Mouse (Mus musculus) liver, embryonic 16.5 days (tissue): Measurements from ENCODE around the gene Ppm1b. TPM values are rescaled to one million over a fixed set of nuclear protein-coding genes. Genes with fewer than 3 reads are reported as not detected.

Experiments used
- ATAC-seq: fragments of 200-750 bp; cut with Nextera tagmentation; 2 replicates; pipeline ENCODE4 v1.8.0; 2017; ENCODE audit warnings: low read depth, mild to moderate bottlenecking, moderate number of reproducible peaks, moderate library complexity
- H3K27ac ChIP-seq: fragments of 300-500 bp; sonication (generic); 2 replicates; pipeline ENCODE4 v1.5.1; 2014; ENCODE audit warnings: mild to moderate bottlenecking, low read length
- H3K27me3 ChIP-seq: fragments of 300-500 bp; sonication (generic); 2 replicates; pipeline ENCODE4 v1.6.1; 2014; ENCODE audit warnings: low read depth, low read length, mixed read lengths; ENCODE audit not compliant: control insufficient read depth, insufficient read depth
- H3K36me3 ChIP-seq: fragments of 300-500 bp; sonication (generic); 2 replicates; pipeline ENCODE4 v1.6.1; 2014; ENCODE audit warnings: mild to moderate bottlenecking; ENCODE audit not compliant: control insufficient read depth, insufficient read depth
- H3K4me1 ChIP-seq: fragments of 300-500 bp; sonication (generic); 2 replicates; pipeline ENCODE4 v1.6.1; 2014; ENCODE audit warnings: low read depth, low read length, mixed read lengths; ENCODE audit not compliant: control insufficient read depth
- H3K4me2 ChIP-seq: fragments of 300-500 bp; sonication (generic); 2 replicates; pipeline ENCODE4 v1.6.1; 2014; ENCODE audit warnings: low read depth, low read length, mixed read lengths
- H3K4me3 ChIP-seq: fragments of 300-500 bp; sonication (generic); 2 replicates; pipeline ENCODE4 v1.5.1; 2014; ENCODE audit warnings: low read depth, mild to moderate bottlenecking, low read length
- H3K9ac ChIP-seq: fragments of 300-500 bp; sonication (generic); 2 replicates; pipeline ENCODE4 v1.6.1; 2014; ENCODE audit warnings: low read depth, low read length
- H3K9me3 ChIP-seq: fragments of 300-500 bp; sonication (generic); replicated peaks from 2 replicates; pipeline ENCODE4 v1.6.1; 2016; ENCODE audit warnings: low read length; ENCODE audit not compliant: control insufficient read depth
- WGBS: fragments of 180-500 bp; shearing (Covaris S2); extraction: QIAGEN DNeasy Blood & Tissue Kit; methylation state at CpG from one replicate; pipeline ENCODE4 v1.1.7; 2014; ENCODE audit not compliant: insufficient replicate concordance; 5-methylcytosine and 5-hydroxymethylcytosine counted together
- polyA plus RNA-seq: library from polyadenylated mRNA; unstranded; fragments of >200 nt; fragmentation: Nextera tagmentation; extraction: Ambion mirVana; gene quantifications from 2 replicates; pipeline ENCODE4 v1.2.1, GENCODE M21; 2015

Ppm1b gene
- polyA plus RNA-seq, 1 experiment from 2014 or later = 45.5 TPM

DNA sequence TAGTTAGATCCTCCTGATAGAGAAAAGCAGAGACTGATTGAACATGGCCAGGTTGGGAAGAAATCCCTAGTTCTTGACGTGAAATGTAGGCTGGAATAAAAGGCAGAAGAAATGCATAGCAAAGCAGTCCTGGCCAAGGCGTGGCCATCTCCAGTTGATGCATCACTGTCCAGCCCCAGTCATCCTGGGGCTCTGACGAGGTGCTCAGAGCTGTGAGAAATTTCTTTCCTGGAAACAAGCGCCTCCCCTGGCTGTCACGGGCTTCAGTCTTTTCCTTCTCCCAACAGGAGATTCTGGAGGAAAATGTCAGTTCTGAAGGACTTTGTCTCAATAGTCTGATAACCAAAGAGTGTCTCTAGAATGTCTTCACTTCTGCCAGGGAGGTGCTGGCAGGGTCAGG, 74.1 kb downstream of the Ppm1b start:
- Histone ChIP-seq H3K4me3 (no peak overlapping the region), H3K4me1 (no peaks in the 10 kb centered on the region), H3K9ac (no peak overlapping the region), H3K27ac (no peak overlapping the region), H3K9me3 (no peaks in the 10 kb centered on the region), H3K27me3 (no peaks in the 10 kb centered on the region), H3K36me3 (no peaks in the 10 kb centered on the region), H3K4me2 (no peak overlapping the region)
- WGBS = 63% methylated on average over 5 of the region's 5 CpGs
- no peak for ATAC-seq

DNA sequence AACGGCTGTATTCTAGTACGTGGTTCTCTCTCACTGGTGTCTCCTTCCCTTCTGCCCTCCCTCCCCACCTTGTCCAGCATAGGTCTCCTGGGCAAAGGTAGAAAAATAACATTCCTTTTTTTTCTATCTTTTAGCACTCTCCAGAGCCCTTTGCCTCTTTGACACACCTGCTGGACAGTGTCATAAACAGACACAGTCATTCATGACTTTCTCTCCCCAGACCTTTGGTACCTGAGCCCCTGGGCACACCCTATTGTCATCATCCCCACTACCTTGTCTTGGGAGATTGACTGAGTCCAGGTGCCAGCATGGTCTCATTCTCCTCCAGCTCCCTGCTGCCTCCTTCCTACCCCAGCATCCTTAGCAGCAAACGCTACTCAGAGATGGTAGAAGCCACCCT, 76.5 kb downstream of the Ppm1b start:
- Histone ChIP-seq H3K27ac (no peak overlapping the region), H3K9ac (no peak overlapping the region), H3K27me3 (no peaks in the 10 kb centered on the region), H3K9me3 (no peaks in the 10 kb centered on the region), H3K4me3 (no peak overlapping the region), H3K36me3 (no peaks in the 10 kb centered on the region), H3K4me1 (no peaks in the 10 kb centered on the region), H3K4me2 (no peak overlapping the region)
- WGBS = 55% methylated on average over 3 of the region's 3 CpGs
- ATAC-seq = no peak

DNA sequence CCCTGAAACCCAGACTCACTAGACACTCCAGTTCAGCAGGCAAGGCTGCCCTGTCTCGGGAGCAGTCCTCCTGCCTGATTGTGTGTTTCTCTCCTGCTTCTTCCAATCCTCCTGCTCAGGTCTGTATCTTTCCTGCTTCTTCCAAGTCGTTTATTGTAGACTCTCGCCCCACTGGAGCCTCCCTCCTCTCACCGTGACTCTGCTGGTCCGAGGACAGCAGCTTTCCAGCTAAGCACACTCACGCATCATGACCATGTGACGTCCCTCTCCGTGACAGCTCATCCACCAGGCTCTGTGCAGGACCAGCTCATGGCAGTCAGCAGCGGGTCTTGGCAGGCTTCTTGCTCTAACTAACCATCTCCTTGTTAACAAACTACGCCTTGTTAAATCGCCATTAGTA, 77.5 kb downstream of the Ppm1b start:
- Histone ChIP-seq H3K4me2 (no peak overlapping the region), H3K9ac (no peak overlapping the region), H3K4me3 (no peak overlapping the region), H3K27ac (no peak overlapping the region), H3K9me3 (no peaks in the 10 kb centered on the region), H3K27me3 (no peaks in the 10 kb centered on the region), H3K4me1 (no peaks in the 10 kb centered on the region), H3K36me3 (no peaks in the 10 kb centered on the region)
- no peak for ATAC-seq
- 59% methylated on average over 11 of the region's 11 CpGs for WGBS

DNA sequence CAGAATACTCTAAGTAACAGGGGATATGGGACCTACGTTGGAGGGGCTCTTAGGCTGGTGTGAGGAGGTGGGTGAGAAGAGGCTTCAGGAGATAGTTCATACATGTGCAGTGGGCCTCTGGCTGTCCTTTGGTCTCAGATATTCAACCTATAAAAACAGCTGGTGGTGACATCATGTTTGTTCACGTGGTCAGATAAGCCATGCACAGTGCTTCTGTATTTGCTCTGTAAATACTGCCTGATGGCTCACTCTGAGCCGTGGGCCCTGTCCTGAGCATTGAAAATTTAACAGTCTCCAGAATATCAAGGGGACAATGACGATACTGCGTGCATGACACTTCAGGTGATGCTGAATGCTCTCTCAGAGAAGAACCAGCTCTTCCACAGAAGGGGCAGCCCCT, 81.3 kb downstream of the Ppm1b start:
- no peaks in the 10 kb centered on the region for H3K9me3 ChIP-seq
- H3K9ac ChIP-seq = no peak overlapping the region
- no peak overlapping the region for H3K4me3 ChIP-seq
- H3K36me3 ChIP-seq = no peaks in the 10 kb centered on the region
- H3K4me2 ChIP-seq = no peak overlapping the region
- no peaks in the 10 kb centered on the region for H3K27me3 ChIP-seq
- no peak overlapping the region for H3K27ac ChIP-seq
- WGBS = 56% methylated on average over 5 of the region's 5 CpGs
- peak; percentile 77 for ATAC-seq
- no peaks in the 10 kb centered on the region; the same call in 1 of the 2 replicates for H3K4me1 ChIP-seq

DNA sequence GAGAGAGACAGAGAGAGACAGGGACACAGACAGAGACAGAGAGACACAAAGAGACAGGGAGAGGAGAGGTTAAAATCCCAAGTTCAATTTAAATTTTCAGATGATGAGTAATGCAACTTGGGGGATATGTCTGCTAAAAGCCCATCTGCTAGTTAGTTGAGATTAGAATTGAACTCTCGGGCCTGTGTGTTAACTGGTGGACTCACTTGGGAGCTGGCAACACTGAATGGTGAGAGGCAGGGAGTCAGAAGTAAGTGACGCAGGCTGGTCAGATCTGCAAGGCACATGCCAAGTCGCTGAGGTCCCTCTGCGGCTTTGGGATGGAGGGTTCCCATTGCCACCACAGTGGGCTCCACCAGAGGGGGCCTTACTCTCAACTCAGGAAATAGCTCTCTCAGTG, 81.8 kb downstream of the Ppm1b start:
- WGBS = 79% methylated on average over 4 of the region's 4 CpGs

DNA sequence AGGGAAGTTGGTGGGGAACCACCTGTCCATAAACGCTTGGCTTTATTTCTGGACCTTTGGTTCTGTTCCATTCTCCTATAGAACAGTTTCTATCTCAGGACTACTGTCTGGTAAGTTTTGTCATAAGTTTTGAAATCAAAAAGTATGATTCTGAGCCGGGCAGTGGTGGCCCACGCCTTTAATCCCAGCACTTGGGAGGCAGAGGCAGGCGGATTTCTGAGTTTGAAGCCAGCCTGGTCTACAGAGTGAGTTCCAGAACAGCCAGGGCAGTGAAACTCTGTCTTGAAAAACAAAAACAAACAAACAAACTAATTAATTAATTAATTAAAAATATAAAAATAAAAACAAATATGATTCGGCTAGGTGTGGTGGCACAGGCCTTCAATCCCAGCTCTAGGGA, 82.2 kb downstream of the Ppm1b start:
- 81% methylated on average over 5 of the region's 5 CpGs for WGBS
- no peak overlapping the region for H3K27ac ChIP-seq

More for the DNA sequence above, 81.8 kb downstream of the Ppm1b start:
- H3K27me3 ChIP-seq = no peaks in the 10 kb centered on the region
- no peak overlapping the region for H3K4me3 ChIP-seq
- H3K4me1 ChIP-seq = peaks cover 3% of the 10 kb centered on the region
- no peak for ATAC-seq
- no peaks in the 10 kb centered on the region for H3K9me3 ChIP-seq
- no peak overlapping the region for H3K4me2 ChIP-seq
- no peaks in the 10 kb centered on the region for H3K36me3 ChIP-seq
- H3K9ac ChIP-seq = no peak overlapping the region
- H3K27ac ChIP-seq = no peak overlapping the region

DNA sequence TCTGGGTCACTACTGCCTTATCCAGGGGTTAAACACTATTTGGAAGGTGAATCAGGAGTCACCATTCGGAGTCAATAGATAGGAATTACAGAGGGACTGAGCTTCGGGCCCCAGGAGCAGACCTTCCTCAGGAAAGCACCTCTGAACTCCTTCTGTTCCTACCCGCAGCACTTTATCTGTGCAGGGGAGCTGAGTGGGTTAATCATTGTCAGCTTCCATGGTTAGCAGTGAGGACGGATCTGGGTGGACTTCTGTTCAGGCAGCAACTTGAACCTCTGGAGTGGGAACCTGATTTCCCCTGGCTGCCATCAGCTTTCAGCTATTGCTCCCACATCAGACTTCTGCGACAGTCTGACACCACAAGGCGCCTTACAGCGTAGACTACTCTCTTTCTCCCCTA, 84.4 kb downstream of the Ppm1b start:
- Histone ChIP-seq H3K9ac (no peak overlapping the region), H3K36me3 (no peaks in the 10 kb centered on the region), H3K9me3 (no peaks in the 10 kb centered on the region), H3K4me3 (no peak overlapping the region), H3K4me2 (no peak overlapping the region), H3K27ac (peak overlapping the region; percentile 71), H3K4me1 (peaks cover 3% of the 10 kb centered on the region), H3K27me3 (no peaks in the 10 kb centered on the region)
- peak; percentile 52 for ATAC-seq
- 56% methylated on average over 7 of the region's 7 CpGs for WGBS

More for the DNA sequence above, 82.2 kb downstream of the Ppm1b start:
- Histone ChIP-seq H3K4me2 (no peak overlapping the region), H3K4me1 (peaks cover 3% of the 10 kb centered on the region), H3K36me3 (no peaks in the 10 kb centered on the region), H3K9me3 (no peaks in the 10 kb centered on the region), H3K27me3 (no peaks in the 10 kb centered on the region), H3K9ac (no peak overlapping the region), H3K4me3 (no peak overlapping the region)
- ATAC-seq = no peak

DNA sequence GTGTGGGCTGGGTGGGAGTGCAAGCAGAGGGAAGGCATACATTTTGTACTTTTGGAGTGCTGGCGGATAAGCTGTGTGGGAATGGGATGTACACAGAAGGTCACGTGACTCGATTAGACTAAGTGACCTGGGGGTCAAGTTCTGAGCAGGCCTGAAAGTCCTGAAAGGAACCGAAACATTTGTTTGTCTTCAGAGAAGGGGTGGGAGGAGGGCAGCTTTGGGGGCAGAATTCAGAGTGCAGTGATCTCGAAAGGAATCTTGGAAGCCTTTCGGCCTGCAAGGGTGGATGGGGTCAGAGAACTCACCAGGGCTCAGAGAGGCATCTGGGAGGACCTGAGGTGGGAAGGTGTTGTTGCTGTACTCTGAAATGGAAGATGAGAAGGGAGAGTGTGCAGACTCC, 85.9 kb downstream of the Ppm1b start:
- Histone ChIP-seq H3K9me3 (no peaks in the 10 kb centered on the region), H3K4me3 (no peak overlapping the region), H3K27me3 (no peaks in the 10 kb centered on the region), H3K4me1 (peaks cover 3% of the 10 kb centered on the region), H3K27ac (peak overlapping the region; percentile 75), H3K9ac (no peak overlapping the region), H3K4me2 (no peak overlapping the region), H3K36me3 (no peaks in the 10 kb centered on the region)
- ATAC-seq = 0 out of 2 replicates have a peak, but pooled peaks have one; percentile 10
- WGBS = 63% methylated on average over 6 of the region's 6 CpGs

DNA sequence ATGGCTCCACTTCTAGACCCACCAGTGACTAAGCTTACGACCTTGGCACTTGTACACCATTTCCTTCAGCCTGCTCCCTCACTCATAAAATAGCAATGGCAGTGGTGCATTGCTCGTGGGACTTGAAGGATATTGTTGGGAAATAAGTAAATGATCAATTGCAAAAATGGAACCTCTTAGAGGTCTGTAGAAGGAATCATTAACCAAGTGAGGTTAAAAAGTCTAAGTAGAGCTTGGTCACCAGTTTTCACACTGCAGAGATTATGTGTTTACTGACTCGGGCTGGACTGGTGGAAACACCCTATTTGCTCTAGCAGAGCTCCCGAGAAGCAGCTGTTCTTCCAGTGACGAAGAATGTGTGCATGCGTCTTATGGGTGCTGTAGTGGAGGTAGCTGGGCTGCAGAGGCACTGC, 86.9 kb downstream of the Ppm1b start:
- no peaks in the 10 kb centered on the region for H3K27me3 ChIP-seq
- H3K9me3 ChIP-seq = no peaks in the 10 kb centered on the region
- H3K4me2 ChIP-seq = no peak overlapping the region
- no peak overlapping the region for H3K9ac ChIP-seq
- H3K36me3 ChIP-seq = no peaks in the 10 kb centered on the region
- ATAC-seq = peak; percentile 53
- no peak overlapping the region for H3K4me3 ChIP-seq
- peaks cover 3% of the 10 kb centered on the region for H3K4me1 ChIP-seq
- H3K27ac ChIP-seq = peak overlapping the region; percentile 75
- 53% methylated on average over 6 of the region's 6 CpGs for WGBS
